Mouse (Mus musculus): Measurements from ENCODE around the gene Thegl. TPM values are rescaled to one million over a fixed set of nuclear protein-coding genes. Genes with fewer than 3 reads are reported as not detected.

Thegl gene
- polyA plus RNA-seq, 1 experiment from 2014 or later, result 0.31 TPM

DNA sequence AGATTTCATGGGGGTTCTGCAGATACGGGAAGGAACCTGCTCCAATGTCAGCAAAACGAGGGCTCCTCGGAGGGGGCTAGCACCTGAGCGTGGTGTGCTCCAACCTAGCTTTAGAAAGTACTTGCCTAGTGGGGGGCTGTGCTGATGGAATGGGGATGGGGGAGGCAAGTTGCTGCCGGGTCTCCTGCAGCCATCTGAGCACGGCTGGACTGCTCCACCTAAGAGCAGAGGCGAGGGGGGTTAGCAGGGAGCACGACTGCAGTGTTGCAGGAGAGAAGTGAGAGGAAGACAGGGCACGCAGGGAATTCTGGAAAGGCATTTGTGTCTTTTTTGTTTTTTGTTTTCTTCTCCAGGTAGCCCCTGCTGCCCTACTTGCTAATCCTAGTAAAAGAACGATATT, 44.5 kb downstream of the Thegl start:
- Histone ChIP-seq H3K4me3 (no peak overlapping the region), H3K27ac (replicated peaks) (no peak overlapping the region), H3K4me2 (replicated peaks) (no peak overlapping the region), H3K36me3 (no peaks in the 10 kb centered on the region), H3K9me3 (no peaks in the 10 kb centered on the region), H3K4me1 (peaks cover 2% of the 10 kb centered on the region; the same call in 1 of the 2 replicates), H3K27me3 (no peaks in the 10 kb centered on the region; the same call in 1 of the 2 replicates), H3K9ac (replicated peaks) (no peak overlapping the region)
- 37% methylated on average over 10 of the region's 10 CpGs for WGBS
- ATAC-seq (replicated peaks), result no peak

DNA sequence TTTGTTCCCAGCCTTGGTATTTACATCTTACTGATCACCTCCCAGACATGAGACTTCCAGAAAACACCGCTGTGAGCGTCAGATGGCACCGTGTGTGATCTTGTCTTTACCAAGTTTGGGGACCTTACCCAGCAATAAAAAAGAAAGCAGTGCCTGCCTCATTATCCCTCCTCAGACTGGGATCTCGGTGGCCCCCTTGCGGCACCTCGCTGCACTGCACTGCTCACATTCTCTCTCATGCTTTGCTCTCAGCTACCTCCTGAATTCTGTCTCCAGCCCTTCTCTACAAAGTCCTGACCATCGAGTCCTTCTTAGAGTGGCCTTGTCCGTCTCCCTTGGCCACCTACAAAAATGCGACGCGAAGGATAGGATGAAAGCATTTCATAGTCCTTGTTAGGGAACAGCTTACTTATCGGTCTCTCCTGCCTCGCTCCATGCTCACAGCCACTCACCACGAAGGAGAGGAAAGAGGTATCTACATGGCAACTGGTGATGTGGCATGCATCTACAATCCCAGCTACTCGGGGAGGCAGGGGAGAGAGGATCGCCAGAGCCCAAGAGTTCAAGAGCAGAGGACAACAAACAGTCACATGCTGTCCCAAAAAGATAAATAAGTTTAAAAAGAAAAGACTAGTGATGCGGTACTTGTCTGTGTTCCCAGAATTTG, 45.7 kb downstream of the Thegl start:
- 35% methylated on average over 17 of the region's 17 CpGs for WGBS
- Histone ChIP-seq H3K9me3 (no peaks in the 10 kb centered on the region), H3K9ac (replicated peaks) (no peak overlapping the region), H3K27me3 (no peaks in the 10 kb centered on the region; the same call in 1 of the 2 replicates), H3K4me2 (replicated peaks) (no peak overlapping the region), H3K4me3 (no peak overlapping the region), H3K36me3 (no peaks in the 10 kb centered on the region), H3K4me1 (peaks cover 2% of the 10 kb centered on the region; the same call in 1 of the 2 replicates), H3K27ac (replicated peaks) (no peak overlapping the region)
- peak; percentile 41; the same call in 1 of the 2 replicates for ATAC-seq (replicated peaks)

DNA sequence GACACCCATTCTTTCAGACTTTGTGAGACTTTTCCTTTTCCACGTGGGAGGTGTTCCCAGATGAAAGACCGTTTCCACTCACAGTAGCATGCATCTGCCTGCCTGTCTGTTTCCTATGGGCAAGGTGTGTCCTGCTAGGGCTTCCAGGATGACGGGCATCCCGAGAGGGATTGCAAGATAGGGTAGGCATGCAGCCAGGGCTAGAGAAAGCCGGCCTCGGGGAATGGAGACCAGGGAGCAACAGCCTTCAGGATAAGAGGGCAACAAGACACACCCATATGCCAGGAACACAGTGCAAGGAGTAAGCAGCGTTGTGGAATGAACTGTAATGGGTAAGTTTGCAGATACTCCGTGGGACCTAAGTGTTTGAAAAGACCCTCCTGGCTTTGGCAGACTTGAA, 51.5 kb downstream of the Thegl start:
- no peaks in the 10 kb centered on the region for H3K9me3 ChIP-seq
- peaks cover 4% of the 10 kb centered on the region for H3K4me1 ChIP-seq
- H3K4me3 ChIP-seq, result no peak overlapping the region
- H3K27me3 ChIP-seq, result no peaks in the 10 kb centered on the region
- no peaks in the 10 kb centered on the region for H3K36me3 ChIP-seq
- no peak overlapping the region for H3K9ac ChIP-seq (replicated peaks)
- no peak overlapping the region for H3K27ac ChIP-seq (replicated peaks)
- no peak overlapping the region for H3K4me2 ChIP-seq (replicated peaks)
- 57% methylated on average over 8 of the region's 8 CpGs for WGBS
- no peak for ATAC-seq (replicated peaks)

DNA sequence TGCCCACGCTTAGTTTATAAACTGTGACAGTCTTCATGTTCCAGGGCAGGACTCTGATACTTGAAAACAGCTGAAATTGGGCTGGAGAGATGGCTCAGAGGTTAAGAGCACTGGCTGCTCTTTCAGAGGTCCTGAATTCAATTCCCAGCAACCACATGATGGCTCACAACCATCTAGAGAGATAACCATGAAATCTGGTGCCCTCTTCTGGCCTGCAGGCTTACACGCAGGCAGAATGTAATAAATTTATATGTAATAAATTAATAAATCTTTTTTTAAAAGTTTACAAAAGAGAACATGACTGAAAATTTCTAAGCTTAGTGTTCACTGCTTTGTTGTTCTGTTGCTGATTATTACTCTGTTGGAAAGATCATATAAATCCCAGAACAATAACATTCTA, 55.2 kb downstream of the Thegl start:
- H3K4me1 ChIP-seq, result peaks cover 4% of the 10 kb centered on the region
- no peak overlapping the region for H3K4me3 ChIP-seq
- H3K36me3 ChIP-seq, result no peaks in the 10 kb centered on the region
- no peak overlapping the region for H3K4me2 ChIP-seq (replicated peaks)
- no peaks in the 10 kb centered on the region for H3K27me3 ChIP-seq
- no peak overlapping the region for H3K27ac ChIP-seq (replicated peaks)
- 86% methylated on average over 2 of the region's 2 CpGs for WGBS
- no peaks in the 10 kb centered on the region for H3K9me3 ChIP-seq
- no peak for ATAC-seq (replicated peaks)
- no peak overlapping the region for H3K9ac ChIP-seq (replicated peaks)

DNA sequence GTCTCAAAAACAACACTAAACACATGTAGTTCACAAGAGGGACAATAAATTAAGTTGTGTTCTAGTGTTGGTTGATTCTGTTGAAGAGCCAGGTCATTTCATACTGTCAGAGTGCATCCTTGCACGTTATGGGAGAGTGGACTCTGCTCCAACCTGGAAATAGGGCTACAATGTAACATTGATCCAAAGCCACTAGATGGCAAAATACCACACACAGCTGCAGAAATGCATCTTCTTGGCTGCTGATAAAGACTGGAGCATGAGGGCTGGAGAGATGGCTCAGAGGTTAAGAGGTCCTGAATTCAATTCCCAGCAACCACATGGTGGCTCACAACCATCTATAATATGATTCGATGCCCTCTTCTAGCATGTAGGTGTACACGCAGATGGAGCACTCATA, 55.8 kb downstream of the Thegl start:
- Histone ChIP-seq H3K4me1 (peaks cover 4% of the 10 kb centered on the region), H3K27ac (replicated peaks) (no peak overlapping the region), H3K9me3 (no peaks in the 10 kb centered on the region), H3K36me3 (no peaks in the 10 kb centered on the region), H3K4me3 (no peak overlapping the region), H3K4me2 (replicated peaks) (no peak overlapping the region), H3K27me3 (no peaks in the 10 kb centered on the region), H3K9ac (replicated peaks) (no peak overlapping the region)
- ATAC-seq (replicated peaks), result no peak
- WGBS, result 90% methylated on average over 3 of the region's 3 CpGs

DNA sequence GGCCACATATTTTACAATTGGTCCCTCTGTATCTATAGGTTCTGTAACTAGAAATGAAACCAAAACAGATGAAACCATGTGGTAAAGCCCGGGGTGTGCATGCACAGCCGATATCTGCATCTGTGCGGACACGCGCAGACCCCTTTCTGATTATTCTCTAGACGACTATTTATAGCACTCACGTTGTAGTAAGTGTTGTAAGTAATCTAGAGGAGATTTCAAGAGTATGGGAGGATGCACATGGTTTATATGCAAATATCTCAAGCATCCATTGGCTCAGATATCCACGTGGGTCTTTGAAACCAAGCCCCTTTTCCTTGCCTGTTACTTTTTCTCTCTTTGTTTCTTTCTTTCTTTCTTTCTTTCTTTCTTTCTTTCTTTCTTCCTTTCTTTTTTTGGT, 58.0 kb downstream of the Thegl start:
- Histone ChIP-seq H3K36me3 (no peaks in the 10 kb centered on the region), H3K9ac (replicated peaks) (no peak overlapping the region), H3K9me3 (no peaks in the 10 kb centered on the region), H3K4me2 (replicated peaks) (no peak overlapping the region), H3K4me1 (no peaks in the 10 kb centered on the region), H3K27ac (replicated peaks) (no peak overlapping the region), H3K4me3 (no peak overlapping the region), H3K27me3 (no peaks in the 10 kb centered on the region)
- WGBS, result 92% methylated on average over 8 of the region's 8 CpGs
- no peak for ATAC-seq (replicated peaks)

DNA sequence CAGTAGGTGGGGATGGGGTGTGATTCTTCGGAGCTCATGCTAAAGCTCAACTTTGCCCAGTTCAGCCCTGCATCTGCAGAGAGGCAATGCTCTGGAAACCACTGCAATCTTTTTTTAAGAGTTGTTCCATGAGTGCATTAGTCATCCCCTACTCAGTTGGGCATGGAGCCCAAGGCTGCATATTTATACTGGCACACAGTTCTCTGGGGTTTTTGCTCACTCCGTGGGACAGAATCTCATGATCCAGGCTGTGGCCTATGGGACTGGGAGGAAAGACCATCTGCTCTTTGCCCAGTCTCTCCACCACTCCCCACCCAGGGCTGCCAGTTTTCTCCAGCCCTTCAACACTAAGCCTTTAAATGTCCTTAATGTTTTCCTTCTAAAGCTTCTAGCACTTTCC, 59.1 kb downstream of the Thegl start:
- Histone ChIP-seq H3K4me2 (replicated peaks) (no peak overlapping the region), H3K4me3 (no peak overlapping the region), H3K36me3 (no peaks in the 10 kb centered on the region), H3K4me1 (no peaks in the 10 kb centered on the region), H3K27me3 (no peaks in the 10 kb centered on the region), H3K9ac (replicated peaks) (no peak overlapping the region), H3K27ac (replicated peaks) (no peak overlapping the region), H3K9me3 (no peaks in the 10 kb centered on the region)
- ATAC-seq (replicated peaks), result no peak
- 70% methylated on average over 2 of the region's 2 CpGs for WGBS

DNA sequence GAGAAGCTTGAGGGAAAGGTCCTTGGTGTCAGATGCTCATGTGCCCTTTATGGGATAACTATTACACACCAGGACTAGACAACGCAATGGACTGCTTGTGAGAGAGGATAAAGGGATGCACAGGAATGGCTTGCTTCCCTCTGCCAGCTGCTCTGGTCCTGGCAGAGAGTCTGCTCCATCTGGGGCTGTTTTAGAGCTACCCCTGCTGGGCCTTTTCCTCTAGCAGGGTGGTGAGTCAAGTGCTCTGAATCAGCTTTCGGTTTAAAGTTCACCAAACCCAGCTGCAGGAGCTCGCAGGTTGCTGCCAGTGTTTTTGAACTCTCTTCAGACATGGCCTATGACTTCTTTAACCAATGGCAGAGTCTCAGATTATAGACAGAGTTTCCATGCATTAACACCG, 60.1 kb downstream of the Thegl start:
- H3K9me3 ChIP-seq, result no peaks in the 10 kb centered on the region
- no peak overlapping the region for H3K4me3 ChIP-seq
- H3K36me3 ChIP-seq, result no peaks in the 10 kb centered on the region
- H3K27ac ChIP-seq (replicated peaks), result no peak overlapping the region
- no peak overlapping the region for H3K9ac ChIP-seq (replicated peaks)
- no peaks in the 10 kb centered on the region for H3K27me3 ChIP-seq
- 85% methylated on average over 4 of the region's 4 CpGs for WGBS
- no peak for ATAC-seq (replicated peaks)
- H3K4me2 ChIP-seq (replicated peaks), result no peak overlapping the region
- H3K4me1 ChIP-seq, result no peaks in the 10 kb centered on the region

DNA sequence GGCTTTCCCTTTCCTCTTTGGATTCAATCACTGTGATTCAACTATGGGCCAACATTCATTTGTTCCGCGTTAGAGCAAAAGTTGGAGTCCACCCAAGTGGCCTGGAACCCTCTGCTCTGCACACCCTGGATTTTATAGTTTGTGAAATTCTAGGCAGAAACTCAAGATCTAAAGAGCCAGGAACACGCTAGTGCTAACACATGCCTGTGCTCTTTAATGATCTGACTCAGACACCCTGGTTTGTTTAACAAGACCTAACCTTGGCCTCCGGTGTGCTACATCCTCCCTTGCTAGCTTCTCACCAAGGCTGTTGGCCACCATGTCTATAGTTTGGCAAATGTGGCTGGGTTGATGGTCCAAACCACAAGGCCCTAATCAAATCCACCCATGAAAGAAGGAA, 64.9 kb downstream of the Thegl start:
- Histone ChIP-seq H3K27ac (replicated peaks) (no peak overlapping the region), H3K4me3 (no peak overlapping the region), H3K4me1 (no peaks in the 10 kb centered on the region), H3K36me3 (no peaks in the 10 kb centered on the region), H3K9me3 (no peaks in the 10 kb centered on the region), H3K27me3 (no peaks in the 10 kb centered on the region), H3K9ac (replicated peaks) (no peak overlapping the region), H3K4me2 (replicated peaks) (no peak overlapping the region)
- 91% methylated on average over 4 of the region's 4 CpGs for WGBS
- ATAC-seq (replicated peaks), result no peak

DNA sequence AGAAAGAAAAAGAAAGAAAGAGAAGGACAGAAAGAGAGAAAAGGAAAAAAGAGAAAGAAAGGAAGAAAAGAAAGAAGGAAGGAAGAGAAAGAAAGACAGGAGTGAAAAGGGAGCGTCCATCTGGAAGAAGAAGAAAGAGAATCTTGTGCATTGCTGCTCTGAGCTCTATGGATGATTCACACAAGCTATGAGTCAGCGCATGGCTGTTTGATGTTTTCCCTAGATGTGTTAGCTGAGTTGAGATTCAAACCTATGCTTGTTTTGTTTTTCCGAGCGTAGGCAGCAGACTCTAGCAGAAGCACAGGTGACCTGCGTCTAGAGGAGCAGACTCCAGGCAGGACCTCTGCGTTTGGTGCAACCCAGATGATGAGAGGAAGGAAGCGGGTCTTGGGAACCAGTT, 66.9 kb downstream of the Thegl start:
- 82% methylated on average over 7 of the region's 7 CpGs for WGBS
- Histone ChIP-seq H3K27me3 (no peaks in the 10 kb centered on the region), H3K9me3 (no peaks in the 10 kb centered on the region), H3K9ac (replicated peaks) (no peak overlapping the region), H3K4me2 (replicated peaks) (no peak overlapping the region), H3K4me3 (no peak overlapping the region), H3K4me1 (no peaks in the 10 kb centered on the region), H3K27ac (replicated peaks) (no peak overlapping the region), H3K36me3 (no peaks in the 10 kb centered on the region)
- ATAC-seq (replicated peaks), result no peak

DNA sequence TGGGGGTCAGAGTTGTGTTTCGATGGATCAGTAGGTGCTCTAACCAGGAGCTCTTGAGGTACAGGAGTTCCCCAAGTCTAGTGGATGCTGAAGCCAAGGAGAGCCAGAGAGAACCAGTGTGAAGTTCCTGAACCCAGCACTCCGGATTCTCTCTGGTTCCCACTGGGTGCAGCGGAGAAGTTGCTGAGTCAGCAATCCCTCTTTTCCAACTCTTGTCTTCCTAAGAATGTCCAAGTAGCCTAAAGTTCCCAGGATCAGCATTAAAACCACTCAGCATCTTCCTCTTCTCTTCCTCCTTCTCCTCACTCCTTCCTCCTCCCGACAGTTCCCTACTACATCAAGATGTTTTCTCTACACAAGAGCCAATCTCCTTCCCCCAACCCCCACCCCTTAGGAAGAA, 68.6 kb downstream of the Thegl start:
- Histone ChIP-seq H3K9ac (replicated peaks) (no peak overlapping the region), H3K27ac (replicated peaks) (no peak overlapping the region), H3K4me2 (replicated peaks) (no peak overlapping the region), H3K27me3 (no peaks in the 10 kb centered on the region), H3K36me3 (no peaks in the 10 kb centered on the region), H3K9me3 (no peaks in the 10 kb centered on the region), H3K4me3 (no peak overlapping the region), H3K4me1 (no peaks in the 10 kb centered on the region)
- WGBS, result 97% methylated on average over 4 of the region's 4 CpGs
- ATAC-seq (replicated peaks), result no peak

DNA sequence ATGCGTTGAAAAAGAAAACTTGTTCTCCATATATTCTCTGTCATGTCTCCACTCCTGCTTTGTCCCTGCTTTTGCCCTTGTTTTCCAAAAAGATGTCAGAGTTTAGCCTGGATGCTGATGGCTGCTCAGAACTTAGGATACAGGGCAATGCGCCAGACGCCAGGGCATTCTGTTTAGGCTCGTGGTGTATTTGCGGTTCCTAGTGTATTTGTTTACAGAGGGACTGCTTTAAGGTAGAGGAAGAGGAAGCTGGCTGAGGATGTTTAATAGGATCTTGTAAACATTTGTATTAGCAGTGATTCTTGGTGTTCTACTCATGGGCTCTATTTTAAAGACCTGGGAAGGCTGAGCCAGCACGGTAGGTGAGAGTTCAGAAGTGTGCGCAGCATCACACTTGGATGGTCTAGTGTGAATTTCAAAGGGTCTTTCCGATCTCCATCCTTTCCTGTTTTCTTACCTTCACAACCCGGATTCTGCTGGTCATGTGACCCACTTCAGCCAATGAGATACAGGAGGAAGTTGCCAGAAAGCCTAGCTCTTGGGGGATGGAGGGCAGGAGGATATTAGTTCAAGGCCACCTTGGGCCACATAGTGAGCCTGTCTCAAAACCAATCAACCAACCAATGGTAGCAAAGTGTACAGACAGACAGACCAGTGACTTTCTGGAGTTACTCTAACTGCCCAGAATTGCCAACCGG, 70.1 kb downstream of the Thegl start:
- Histone ChIP-seq H3K36me3 (no peaks in the 10 kb centered on the region), H3K4me3 (no peak overlapping the region), H3K4me1 (peaks cover 12% of the 10 kb centered on the region), H3K9me3 (no peaks in the 10 kb centered on the region), H3K27me3 (no peaks in the 10 kb centered on the region), H3K27ac (replicated peaks) (no peak overlapping the region), H3K9ac (replicated peaks) (no peak overlapping the region), H3K4me2 (replicated peaks) (no peak overlapping the region)
- no peak for ATAC-seq (replicated peaks)
- WGBS, result 87% methylated on average over 10 of the region's 10 CpGs

DNA sequence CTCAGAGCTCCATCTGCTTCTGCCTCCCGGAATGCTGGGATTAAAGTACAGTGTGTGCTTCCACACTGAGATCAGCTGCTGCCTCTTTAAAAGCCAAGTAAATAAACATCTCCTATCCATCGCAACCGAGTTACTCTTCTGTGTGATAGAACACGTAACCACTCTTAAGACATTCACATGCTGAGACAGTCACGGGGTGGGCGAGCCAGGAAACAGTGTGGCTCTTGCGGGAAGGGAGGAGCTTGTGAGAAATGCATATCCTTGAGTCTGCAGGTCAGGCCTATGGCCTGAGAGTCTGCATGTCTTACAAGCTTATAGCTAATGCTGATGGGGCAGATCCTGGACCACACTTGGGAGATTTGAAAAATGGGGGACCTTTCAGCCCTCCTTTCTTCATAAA, 70.7 kb downstream of the Thegl start:
- no peak overlapping the region for H3K4me3 ChIP-seq
- 87% methylated on average over 7 of the region's 7 CpGs for WGBS
- H3K36me3 ChIP-seq, result no peaks in the 10 kb centered on the region
- no peak overlapping the region for H3K9ac ChIP-seq (replicated peaks)
- no peak for ATAC-seq (replicated peaks)
- peaks cover 12% of the 10 kb centered on the region for H3K4me1 ChIP-seq
- no peak overlapping the region for H3K4me2 ChIP-seq (replicated peaks)
- H3K9me3 ChIP-seq, result no peaks in the 10 kb centered on the region
- no peak overlapping the region for H3K27ac ChIP-seq (replicated peaks)
- H3K27me3 ChIP-seq, result no peaks in the 10 kb centered on the region

Data from forebrain, embryonic 15.5 days (tissue).